15 mouse cellular contexts compared by ENCODE assay signal in genomic region chr2:174118141-174118540, GRCm38 (mm10). TPM values are rescaled to one million over a fixed set of nuclear protein-coding genes. Genes with fewer than 3 reads are reported as not detected.
A peak's percentile ranks its signal among the peaks of the same experiment; 100 is the strongest.
DNase-seq lines count a peak whose midpoint lies in the region; ATAC-seq and TF ChIP-seq lines count a peak whose summit lies in the region.
"Had no signal": no experiment of that assay in that cellular context is flagged by ENCODE, and none has a peak within 500 bp of the region (broad histone marks: within the 10 kb centered on the region; RNA-seq: fewer than 3 reads in every experiment).

No protein-coding gene starts in this region.

- no peak overlapping the region for H3K4me3 ChIP-seq in liver, postnatal 0 days (ENCODE audit: low read depth, low read length)
- no peak overlapping the region for H3K4me3 ChIP-seq in forebrain, embryonic 14.5 days (ENCODE audit: low read depth, low read length)
- no peak overlapping the region for H3K4me3 ChIP-seq in midbrain, embryonic 10.5 days
- no peak overlapping the region for H3K4me3 ChIP-seq in neural tube, embryonic 15.5 days (replicated peaks)
- H3K4me3 ChIP-seq in kidney, embryonic 15.5 days (replicated peaks) = no peak overlapping the region
- H3K4me3 ChIP-seq: erythroblast, embryonic 14.5 days; megakaryocyte, embryonic 14.5 days had no signal

- peaks cover 58% of the 10 kb centered on the region for H3K36me3 ChIP-seq in liver, postnatal 0 days (replicated peaks; ENCODE audit: insufficient read depth, low read length)
- peaks cover 48% of the 10 kb centered on the region for H3K36me3 ChIP-seq in forebrain, embryonic 14.5 days (ENCODE audit: control insufficient read depth, insufficient read depth, low read length)
- peaks cover 81% of the 10 kb centered on the region for H3K36me3 ChIP-seq in midbrain, embryonic 10.5 days
- H3K36me3 ChIP-seq in neural tube, embryonic 15.5 days = peaks cover 15% of the 10 kb centered on the region; the same call in 1 of the 2 replicates
- peaks cover 89% of the 10 kb centered on the region for H3K36me3 ChIP-seq in kidney, embryonic 15.5 days

- H3K9ac ChIP-seq in liver, postnatal 0 days (replicated peaks) = no peak overlapping the region
- H3K9ac ChIP-seq in forebrain, embryonic 14.5 days (ENCODE audit: low read length) = no peak overlapping the region
- H3K9ac ChIP-seq in neural tube, embryonic 15.5 days (replicated peaks) = no peak overlapping the region
- H3K9ac ChIP-seq in kidney, embryonic 15.5 days = no peak overlapping the region
- H3K9ac ChIP-seq: liver, embryonic 14.5 days had no signal

- TF ChIP-seq EP300 in liver, postnatal 0 days (IDR thresholded peaks at IDR 0.05; ENCODE audit: low read depth) = no peak

- 82% methylated on average over 11 of the region's 11 CpGs for WGBS in liver, postnatal 0 days (ENCODE audit: insufficient replicate concordance)
- WGBS in forebrain, embryonic 14.5 days = 62% methylated on average over 11 of the region's 11 CpGs
- WGBS in midbrain, embryonic 10.5 days = 69% methylated on average over 11 of the region's 11 CpGs
- WGBS in neural tube, embryonic 15.5 days = 36% methylated on average over 11 of the region's 11 CpGs
- 66% methylated on average over 11 of the region's 11 CpGs for whole genome bisulfite sequencing in kidney, embryonic 15.5 days

- H3K27ac ChIP-seq in liver, postnatal 0 days (ENCODE audit: low read depth) = no peak overlapping the region
- H3K27ac ChIP-seq in forebrain, embryonic 14.5 days (ENCODE audit: low read depth, low read length) = no peak overlapping the region
- H3K27ac ChIP-seq in midbrain, embryonic 10.5 days (replicated peaks) = no peak overlapping the region
- H3K27ac ChIP-seq in neural tube, embryonic 15.5 days (replicated peaks) = no peak overlapping the region
- no peak overlapping the region for H3K27ac ChIP-seq in kidney, embryonic 15.5 days
- H3K27ac ChIP-seq: liver, embryonic 14.5 days had no signal

- H3K27me3 ChIP-seq in liver, postnatal 0 days (ENCODE audit: insufficient read depth, low read length) = no peaks in the 10 kb centered on the region
- no peaks in the 10 kb centered on the region for H3K27me3 ChIP-seq in forebrain, embryonic 14.5 days (replicated peaks; ENCODE audit: control insufficient read depth, insufficient read depth, low read length)
- H3K27me3 ChIP-seq in midbrain, embryonic 10.5 days (ENCODE audit: low read depth, poor library complexity, severe bottlenecking) = no peaks in the 10 kb centered on the region
- H3K27me3 ChIP-seq in neural tube, embryonic 15.5 days (replicated peaks) = no peaks in the 10 kb centered on the region
- no peaks in the 10 kb centered on the region for H3K27me3 ChIP-seq in kidney, embryonic 15.5 days
- H3K27me3 ChIP-seq: megakaryocyte, embryonic 14.5 days had no signal

- H3K9me3 ChIP-seq in liver, postnatal 0 days (ENCODE audit: low read length) = no peaks in the 10 kb centered on the region
- H3K9me3 ChIP-seq in forebrain, embryonic 14.5 days (replicated peaks; ENCODE audit: control insufficient read depth, low read length) = no peaks in the 10 kb centered on the region
- H3K9me3 ChIP-seq in midbrain, embryonic 10.5 days (replicated peaks) = no peaks in the 10 kb centered on the region
- no peaks in the 10 kb centered on the region for H3K9me3 ChIP-seq in neural tube, embryonic 15.5 days (replicated peaks)
- no peaks in the 10 kb centered on the region for H3K9me3 ChIP-seq in kidney, embryonic 15.5 days (replicated peaks)
- H3K9me3 ChIP-seq: megakaryocyte, embryonic 14.5 days had no signal

- no peak for DNase-seq in liver, postnatal 0 days
- no peak for DNase-seq in liver
- DNase-seq in forebrain, embryonic 14.5 days (ENCODE audit: low spot score) = peak; percentile 56
- peak; percentile 24 for DNase-seq in midbrain, embryonic 10.5 days (ENCODE audit: low spot score)
- DNase-seq in adrenal gland, postnatal 10 days = no peak
- no peak for DNase-seq in kidney, adult 9 months
- DNase-seq: cerebellum, adult 8-10 months; heart, postnatal 10 days; kidney, postnatal 14 days; thymus, postnatal 36 days had no signal

- no peak for ATAC-seq in liver, postnatal 0 days
- ATAC-seq in forebrain, embryonic 14.5 days = peak; percentile 54
- peak; percentile 69; the same call in 1 of the 2 replicates for ATAC-seq in neural tube, embryonic 15.5 days (ENCODE audit: low FRiP score)
- no peak for ATAC-seq in kidney, embryonic 15.5 days (replicated peaks; ENCODE audit: low FRiP score)

- TF ChIP-seq CTCF in liver, postnatal 0 days (IDR thresholded peaks at IDR 0.05; ENCODE audit: low read depth) = 0 out of 2 replicates have a peak, but pooled peaks have one; percentile 12

- no peaks in the 10 kb centered on the region for H3K4me1 ChIP-seq in liver, postnatal 0 days (ENCODE audit: insufficient read depth)
- no peaks in the 10 kb centered on the region for H3K4me1 ChIP-seq in forebrain, embryonic 14.5 days (ENCODE audit: control insufficient read depth, insufficient read depth, low read length)
- no peaks in the 10 kb centered on the region for H3K4me1 ChIP-seq in midbrain, embryonic 10.5 days
- no peaks in the 10 kb centered on the region for H3K4me1 ChIP-seq in neural tube, embryonic 15.5 days
- H3K4me1 ChIP-seq in kidney, embryonic 15.5 days = peaks cover 4% of the 10 kb centered on the region

- no peak overlapping the region for H3K4me2 ChIP-seq in liver, postnatal 0 days (ENCODE audit: low read depth, low read length)
- H3K4me2 ChIP-seq in forebrain, embryonic 14.5 days (ENCODE audit: low read length) = no peak overlapping the region
- no peak overlapping the region for H3K4me2 ChIP-seq in neural tube, embryonic 15.5 days
- H3K4me2 ChIP-seq in kidney, embryonic 15.5 days = no peak overlapping the region

RNA-seq across cellular contexts. Expression of gene Npepl1, which starts 8.0 kb away (rescaled TPM):
- polyA plus RNA-seq in liver, postnatal 0 days (2015; fragmentation: Nextera tagmentation; extraction: Ambion mirVana) = 30.8 and 32.0 TPM in 2 replicates
- 20.3 and 20.6 TPM in 2 replicates for polyA plus RNA-seq in forebrain, embryonic 14.5 days (2014; fragmentation: Nextera tagmentation; extraction: Ambion mirVana)
- 41.2 and 44.9 TPM in 2 replicates for polyA plus RNA-seq in midbrain, embryonic 10.5 days (2016; fragmentation: Nextera tagmentation; extraction: Ambion mirVana)
- polyA plus RNA-seq in neural tube, embryonic 15.5 days (2015; fragmentation: Nextera tagmentation; extraction: Ambion mirVana) = 14.1 and 26.0 TPM in 2 replicates
- total RNA-seq in adrenal gland, postnatal 10 days (2021) = 10 to 100 TPM; 67.9 to 82.2 TPM
- 43.1 and 48.2 TPM in 2 replicates for polyA plus RNA-seq in kidney, embryonic 15.5 days (2015; fragmentation: Nextera tagmentation; extraction: Ambion mirVana)

RNA-seq across cellular contexts. Expression of gene Stx16, which starts 42.0 kb away (rescaled TPM):
- polyA plus RNA-seq in liver, postnatal 0 days (2015; fragmentation: Nextera tagmentation; extraction: Ambion mirVana) = 2.4 and 2.9 TPM in 2 replicates
- polyA plus RNA-seq in forebrain, embryonic 14.5 days (2014; fragmentation: Nextera tagmentation; extraction: Ambion mirVana) = 9.1 and 9.2 TPM in 2 replicates
- polyA plus RNA-seq in midbrain, embryonic 10.5 days (2016; fragmentation: Nextera tagmentation; extraction: Ambion mirVana) = 7.8 and 12.2 TPM in 2 replicates
- polyA plus RNA-seq in neural tube, embryonic 15.5 days (2015; fragmentation: Nextera tagmentation; extraction: Ambion mirVana) = 10.4 and 10.9 TPM in 2 replicates
- 10 to 100 TPM; 30.9 to 37.5 TPM for total RNA-seq in adrenal gland, postnatal 10 days (2021)
- polyA plus RNA-seq in kidney, embryonic 15.5 days (2015; fragmentation: Nextera tagmentation; extraction: Ambion mirVana) = 11.2 and 12.8 TPM in 2 replicates

Comparison
In these comparisons a context has a peak if more than half of its experiments do, and no peak if none do; other contexts are left out.
1. ATAC-seq: peak in forebrain, embryonic 14.5 days (single experiment) and neural tube, embryonic 15.5 days (single experiment); none in liver, postnatal 0 days (single experiment) and kidney, embryonic 15.5 days (single experiment).
2. DNase-seq: peak in forebrain, embryonic 14.5 days (single experiment) and midbrain, embryonic 10.5 days (single experiment); none in liver, postnatal 0 days (single experiment), liver (single experiment), adrenal gland, postnatal 10 days (single experiment) and kidney, adult 9 months (single experiment).